Mouse (Mus musculus): ENCODE measurements around the gene Tagln2. TPM values are rescaled to one million over a fixed set of nuclear protein-coding genes. Genes with fewer than 3 reads are reported as not detected.
A peak's percentile ranks its signal among the peaks of the same experiment; 100 is the strongest.

The Tagln2 gene
- polyA plus RNA-seq, 1 experiment: 286 TPM

DNA sequence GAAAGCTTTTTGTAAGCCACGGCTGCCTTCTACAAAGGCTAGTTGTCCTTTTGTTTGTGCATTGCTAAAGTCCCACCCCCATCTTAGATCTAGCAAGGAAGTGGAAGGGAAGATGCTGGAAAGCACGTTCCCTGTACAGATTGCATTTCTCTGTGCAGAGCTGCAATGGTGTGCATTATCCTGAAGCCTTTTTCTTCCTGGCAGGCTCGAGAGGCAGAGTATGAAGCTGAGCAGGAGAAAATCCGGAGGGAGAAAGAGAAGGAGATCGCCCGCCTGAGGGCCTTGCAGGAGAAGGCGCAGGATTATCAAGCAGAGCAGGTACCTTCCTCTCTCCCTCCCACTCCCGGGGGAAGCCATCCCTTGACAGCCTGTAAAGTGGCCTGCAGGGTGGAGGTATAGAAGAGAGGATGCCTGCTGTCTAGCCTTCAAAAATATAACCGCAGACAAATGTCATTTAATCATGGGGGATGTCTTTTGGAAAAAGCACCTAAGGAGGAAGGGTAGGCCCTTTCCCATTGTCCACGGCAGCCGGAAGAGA is 40.5 kb downstream of the Tagln2 start:
- H3K4me1 ChIP-seq (ENCODE audit: control insufficient read depth, insufficient read depth, low read length): no peaks in the 10 kb centered on the region
- no peak overlapping the region for H3K27ac ChIP-seq (ENCODE audit: insufficient read depth, low read depth, low read length)
- no peak for TF ChIP-seq CTCF (conservative IDR thresholded peaks at IDR 0.05; ENCODE audit: insufficient read depth, insufficient read length, low read depth, low read length)
- no peak for TF ChIP-seq POLR2A (IDR thresholded peaks at IDR 0.05; ENCODE audit: low read depth, low read length)
- H3K36me3 ChIP-seq (ENCODE audit: control insufficient read depth, insufficient read depth, low read length): no peaks in the 10 kb centered on the region
- no peaks in the 10 kb centered on the region for H3K27me3 ChIP-seq (replicated peaks; ENCODE audit: control insufficient read depth, insufficient read depth, low read length)
- 70% methylated on average over 11 of the region's 11 CpGs for WGBS
- DNase-seq: no peak
- no peak overlapping the region for H3K4me3 ChIP-seq (ENCODE audit: insufficient read depth, low read depth, low read length)

DNA sequence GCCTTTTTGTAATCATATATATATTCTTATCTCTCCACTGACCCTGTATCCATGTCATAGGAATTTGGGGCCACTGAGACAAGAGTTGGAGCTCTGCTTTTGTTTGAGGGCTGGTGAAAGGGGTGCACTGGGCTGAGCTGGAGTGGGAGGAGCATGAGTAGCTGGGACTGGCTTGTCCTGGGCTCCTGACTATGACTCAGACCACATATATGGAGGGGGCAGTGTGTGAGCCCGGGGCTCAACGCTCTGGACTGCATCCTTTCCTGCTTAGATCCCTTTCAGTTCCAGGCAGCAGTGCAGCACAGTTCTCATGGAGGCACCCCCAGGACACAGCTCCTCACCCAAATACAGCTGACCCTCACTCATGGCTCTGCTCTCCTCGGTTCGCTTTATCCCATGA is 46.2 kb downstream of the Tagln2 start:
- DNase-seq: no peak
- H3K4me1 ChIP-seq (ENCODE audit: control insufficient read depth, insufficient read depth, low read length): 0 out of 2 replicates have a peak, but pooled peaks cover 3% of the 10 kb centered on the region
- no peaks in the 10 kb centered on the region for H3K27me3 ChIP-seq (replicated peaks; ENCODE audit: control insufficient read depth, insufficient read depth, low read length)
- no peak overlapping the region for H3K27ac ChIP-seq (ENCODE audit: insufficient read depth, low read depth, low read length)
- TF ChIP-seq POLR2A (IDR thresholded peaks at IDR 0.05; ENCODE audit: low read depth, low read length) (no peak), CTCF (conservative IDR thresholded peaks at IDR 0.05; ENCODE audit: insufficient read depth, insufficient read length, low read depth, low read length) (no peak)
- H3K4me3 ChIP-seq (ENCODE audit: insufficient read depth, low read depth, low read length): no peak overlapping the region
- no peaks in the 10 kb centered on the region for H3K36me3 ChIP-seq (ENCODE audit: control insufficient read depth, insufficient read depth, low read length)
- WGBS: 85% methylated on average over 4 of the region's 4 CpGs

DNA sequence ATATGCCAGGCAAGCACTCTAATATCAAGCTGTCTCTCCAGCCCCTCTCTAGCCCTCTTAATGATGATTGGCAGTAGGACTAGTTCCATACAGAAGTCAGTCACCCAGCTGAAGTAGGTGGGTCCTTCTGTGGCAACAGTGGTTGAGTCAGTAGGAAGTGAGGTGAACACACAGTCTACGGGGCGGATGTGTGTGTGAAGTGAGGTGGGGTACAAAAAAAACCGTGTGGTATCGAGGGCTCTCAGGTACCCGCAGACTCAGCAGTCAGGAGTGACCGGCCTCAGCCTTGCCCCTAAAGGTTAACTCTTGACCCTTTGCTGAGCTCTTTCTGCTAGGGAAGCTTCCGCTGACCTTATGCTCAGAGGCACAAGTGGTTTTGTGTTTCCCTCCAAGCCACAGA is 48.7 kb downstream of the Tagln2 start:
- 72% methylated on average over 7 of the region's 7 CpGs for WGBS
- H3K36me3 ChIP-seq (ENCODE audit: control insufficient read depth, insufficient read depth, low read length): no peaks in the 10 kb centered on the region
- TF ChIP-seq CTCF (conservative IDR thresholded peaks at IDR 0.05; ENCODE audit: insufficient read depth, insufficient read length, low read depth, low read length): no peak
- no peak for TF ChIP-seq POLR2A (IDR thresholded peaks at IDR 0.05; ENCODE audit: low read depth, low read length)
- H3K27me3 ChIP-seq (replicated peaks; ENCODE audit: control insufficient read depth, insufficient read depth, low read length): no peaks in the 10 kb centered on the region
- no peak overlapping the region for H3K27ac ChIP-seq (ENCODE audit: insufficient read depth, low read depth, low read length)
- H3K4me1 ChIP-seq (ENCODE audit: control insufficient read depth, insufficient read depth, low read length): 0 out of 2 replicates have a peak, but pooled peaks cover 3% of the 10 kb centered on the region
- no peak for DNase-seq
- H3K4me3 ChIP-seq (ENCODE audit: insufficient read depth, low read depth, low read length): no peak overlapping the region

DNA sequence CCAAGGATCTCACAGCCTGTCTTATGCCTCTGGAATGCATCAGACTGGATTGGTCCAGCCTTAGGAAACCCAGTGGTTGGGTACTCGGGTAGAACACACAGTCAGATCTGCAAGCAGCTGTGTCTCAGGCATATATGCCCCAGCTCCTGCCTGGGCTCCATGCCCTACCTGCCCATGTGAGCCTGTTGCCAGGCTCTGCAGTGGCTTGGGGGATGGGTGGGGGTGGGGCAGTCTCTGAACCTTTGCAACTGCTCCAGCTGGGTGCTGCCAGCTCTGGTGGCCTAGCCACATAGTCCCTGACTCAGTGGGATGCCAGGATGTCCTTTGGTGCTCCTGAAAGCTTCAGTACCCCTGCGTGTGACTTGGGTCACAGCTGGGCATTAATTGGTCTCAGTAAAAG is 49.5 kb downstream of the Tagln2 start:
- no peaks in the 10 kb centered on the region for H3K27me3 ChIP-seq (replicated peaks; ENCODE audit: control insufficient read depth, insufficient read depth, low read length)
- TF ChIP-seq POLR2A (IDR thresholded peaks at IDR 0.05; ENCODE audit: low read depth, low read length) (no peak), CTCF (conservative IDR thresholded peaks at IDR 0.05; ENCODE audit: insufficient read depth, insufficient read length, low read depth, low read length) (no peak)
- no peak overlapping the region for H3K4me3 ChIP-seq (ENCODE audit: insufficient read depth, low read depth, low read length)
- WGBS: 35% methylated on average over 2 of the region's 2 CpGs
- no peaks in the 10 kb centered on the region for H3K36me3 ChIP-seq (ENCODE audit: control insufficient read depth, insufficient read depth, low read length)
- no peak overlapping the region for H3K27ac ChIP-seq (ENCODE audit: insufficient read depth, low read depth, low read length)
- no peak for DNase-seq
- 0 out of 2 replicates have a peak, but pooled peaks cover 3% of the 10 kb centered on the region for H3K4me1 ChIP-seq (ENCODE audit: control insufficient read depth, insufficient read depth, low read length)

DNA sequence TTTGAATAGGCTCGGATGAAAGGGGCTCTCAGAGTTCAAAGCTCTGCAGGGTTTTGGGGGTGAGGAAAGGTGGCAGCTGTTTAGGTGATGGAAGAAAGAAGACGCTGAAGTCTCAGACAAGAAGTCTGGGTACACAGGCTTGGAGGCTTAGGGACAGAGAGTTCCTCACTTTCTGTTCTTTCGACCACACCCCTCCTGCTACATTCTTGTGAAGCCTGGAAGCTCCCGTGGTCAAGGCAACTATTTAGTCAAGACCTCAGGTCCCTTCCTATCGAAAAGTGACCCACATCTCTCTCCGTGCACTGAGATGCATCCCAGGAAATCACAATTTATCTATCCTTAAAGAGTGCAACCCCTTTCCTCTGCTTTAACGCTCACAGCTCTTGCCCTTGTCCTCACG is 49.9 kb downstream of the Tagln2 start:
- Histone ChIP-seq H3K4me1 (ENCODE audit: control insufficient read depth, insufficient read depth, low read length) (0 out of 2 replicates have a peak, but pooled peaks cover 3% of the 10 kb centered on the region), H3K27ac (ENCODE audit: insufficient read depth, low read depth, low read length) (no peak overlapping the region), H3K4me3 (ENCODE audit: insufficient read depth, low read depth, low read length) (peak overlapping the region; percentile 54; the same call in 1 of the 2 replicates), H3K27me3 (replicated peaks; ENCODE audit: control insufficient read depth, insufficient read depth, low read length) (no peaks in the 10 kb centered on the region), H3K36me3 (ENCODE audit: control insufficient read depth, insufficient read depth, low read length) (no peaks in the 10 kb centered on the region)
- DNase-seq: no peak
- 14% methylated on average over 8 of the region's 8 CpGs for WGBS
- no peak for TF ChIP-seq POLR2A (IDR thresholded peaks at IDR 0.05; ENCODE audit: low read depth, low read length)
- no peak for TF ChIP-seq CTCF (conservative IDR thresholded peaks at IDR 0.05; ENCODE audit: insufficient read depth, insufficient read length, low read depth, low read length)

DNA sequence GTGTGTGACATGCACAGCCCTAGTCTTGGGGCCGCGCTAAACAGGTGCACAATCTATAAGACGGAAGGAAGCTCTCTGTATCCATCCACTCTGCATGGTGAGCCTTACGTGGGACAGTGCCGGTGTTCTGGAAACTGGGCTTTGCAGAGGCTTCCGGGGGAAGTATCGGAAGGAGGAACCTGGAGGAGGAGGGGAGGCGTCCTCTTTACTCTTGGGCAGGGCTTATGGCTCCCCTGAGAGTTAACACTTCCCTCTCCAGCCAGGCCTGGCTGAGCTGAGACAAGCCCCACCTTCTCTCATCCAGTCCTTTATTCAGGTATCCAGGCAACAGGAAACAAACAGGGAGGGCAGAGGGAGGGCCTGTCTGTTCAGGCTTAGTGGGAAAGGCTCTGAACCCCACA is 50.7 kb downstream of the Tagln2 start:
- TF ChIP-seq POLR2A (IDR thresholded peaks at IDR 0.05; ENCODE audit: low read depth, low read length): no peak
- TF ChIP-seq CTCF (conservative IDR thresholded peaks at IDR 0.05; ENCODE audit: insufficient read depth, insufficient read length, low read depth, low read length): no peak
- 1% methylated on average over 8 of the region's 8 CpGs for WGBS
- peak; percentile 67 for DNase-seq
- Histone ChIP-seq H3K36me3 (ENCODE audit: control insufficient read depth, insufficient read depth, low read length) (no peaks in the 10 kb centered on the region), H3K4me1 (ENCODE audit: control insufficient read depth, insufficient read depth, low read length) (0 out of 2 replicates have a peak, but pooled peaks cover 3% of the 10 kb centered on the region), H3K27me3 (replicated peaks; ENCODE audit: control insufficient read depth, insufficient read depth, low read length) (no peaks in the 10 kb centered on the region), H3K27ac (ENCODE audit: insufficient read depth, low read depth, low read length) (no peak overlapping the region), H3K4me3 (ENCODE audit: insufficient read depth, low read depth, low read length) (peak overlapping the region; percentile 54)

DNA sequence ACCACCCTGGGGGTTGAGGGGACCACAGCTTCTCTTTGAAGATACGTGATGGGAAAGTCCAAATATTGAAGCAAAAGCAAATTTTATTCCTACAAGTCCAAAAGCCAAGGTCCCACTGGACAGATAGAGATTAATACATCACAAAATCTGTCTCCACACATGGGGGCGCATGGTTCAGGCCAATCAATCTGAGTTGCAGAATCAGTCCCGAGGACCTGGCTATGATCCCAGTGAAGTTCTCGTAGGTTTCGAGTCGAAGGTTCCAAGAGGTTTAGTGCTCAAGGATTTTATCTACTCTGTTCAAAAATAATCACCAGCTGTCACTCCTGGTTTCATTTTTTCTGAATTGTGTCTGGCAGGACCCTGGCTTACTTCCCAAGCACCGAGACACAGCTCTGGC is 51.2 kb downstream of the Tagln2 start:
- TF ChIP-seq POLR2A (IDR thresholded peaks at IDR 0.05; ENCODE audit: low read depth, low read length): no peak
- TF ChIP-seq CTCF (conservative IDR thresholded peaks at IDR 0.05; ENCODE audit: insufficient read depth, insufficient read length, low read depth, low read length): no peak
- Histone ChIP-seq H3K27me3 (replicated peaks; ENCODE audit: control insufficient read depth, insufficient read depth, low read length) (no peaks in the 10 kb centered on the region), H3K4me1 (ENCODE audit: control insufficient read depth, insufficient read depth, low read length) (0 out of 2 replicates have a peak, but pooled peaks cover 3% of the 10 kb centered on the region), H3K27ac (ENCODE audit: insufficient read depth, low read depth, low read length) (no peak overlapping the region), H3K36me3 (ENCODE audit: control insufficient read depth, insufficient read depth, low read length) (no peaks in the 10 kb centered on the region), H3K4me3 (ENCODE audit: insufficient read depth, low read depth, low read length) (no peak overlapping the region; the same call in 1 of the 2 replicates)
- WGBS: 50% methylated on average over 7 of the region's 7 CpGs
- no peak for DNase-seq

Data from kidney, adult 2 months (tissue).